Mouse (Mus musculus): ENCODE measurements at regions not wholly inside any gene's neighbourhood (a gene's known extent, or its start where the extent isn't known, plus 50 kb on each side); places are given as distances from the start of the nearest gene placed in this dataset.

DNA sequence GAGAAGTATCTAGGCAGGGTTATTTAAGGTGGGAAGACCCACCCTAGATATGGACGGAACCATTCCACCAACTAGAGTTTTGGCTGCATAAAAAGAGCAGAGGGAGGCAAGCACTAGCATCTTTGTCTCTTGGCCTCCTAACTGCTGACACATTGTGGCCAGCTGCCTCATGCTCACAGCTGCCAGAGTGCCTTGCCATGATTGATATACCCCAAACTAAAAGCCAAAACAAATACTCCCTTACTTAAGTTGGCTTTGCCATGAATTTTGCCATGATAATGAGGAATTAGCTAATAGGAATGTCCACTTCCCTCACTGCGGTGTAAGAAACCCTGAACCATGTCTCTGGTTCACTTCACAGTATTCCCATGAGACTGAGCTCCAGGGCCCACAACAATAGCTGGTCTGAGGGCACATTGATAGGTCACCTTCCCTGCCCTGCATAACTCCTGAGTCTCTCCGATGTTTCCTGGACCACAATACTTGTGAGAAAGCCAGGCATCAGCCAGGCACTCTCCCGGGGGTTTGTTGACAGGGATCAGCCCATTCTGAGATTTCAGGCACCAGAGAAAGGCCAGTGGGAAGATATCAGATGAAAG lies 344.5 kb downstream of the 1500009L16Rik start:
- peak; percentile 23 for DNase-seq
- intact Hi-C loops (cut with DNase I; ENCODE audit: low total_unique reads), result no loop called here

DNA sequence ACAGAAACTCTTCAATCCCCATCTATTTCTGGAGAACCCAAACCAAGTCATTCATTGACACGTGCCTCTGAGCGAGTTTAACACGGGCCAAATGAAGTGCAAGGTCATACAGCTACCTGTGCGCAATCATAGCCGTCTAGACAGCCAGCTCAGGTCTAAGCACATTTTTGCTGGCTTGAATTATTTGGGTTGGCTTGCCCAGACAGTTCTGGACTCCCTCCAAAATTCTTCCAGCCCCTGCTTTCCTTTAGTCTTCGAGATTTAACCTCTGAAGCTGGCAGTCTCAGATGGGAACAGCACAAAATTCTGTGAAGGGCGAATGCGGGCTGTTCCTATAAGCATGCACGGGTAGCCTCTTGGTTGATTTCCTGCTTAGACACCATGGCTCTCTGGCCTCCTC lies 347.1 kb downstream of the 1500009L16Rik start:
- intact Hi-C loops (cut with DNase I; ENCODE audit: low total_unique reads), result no loop called here
- no peak for DNase-seq

DNA sequence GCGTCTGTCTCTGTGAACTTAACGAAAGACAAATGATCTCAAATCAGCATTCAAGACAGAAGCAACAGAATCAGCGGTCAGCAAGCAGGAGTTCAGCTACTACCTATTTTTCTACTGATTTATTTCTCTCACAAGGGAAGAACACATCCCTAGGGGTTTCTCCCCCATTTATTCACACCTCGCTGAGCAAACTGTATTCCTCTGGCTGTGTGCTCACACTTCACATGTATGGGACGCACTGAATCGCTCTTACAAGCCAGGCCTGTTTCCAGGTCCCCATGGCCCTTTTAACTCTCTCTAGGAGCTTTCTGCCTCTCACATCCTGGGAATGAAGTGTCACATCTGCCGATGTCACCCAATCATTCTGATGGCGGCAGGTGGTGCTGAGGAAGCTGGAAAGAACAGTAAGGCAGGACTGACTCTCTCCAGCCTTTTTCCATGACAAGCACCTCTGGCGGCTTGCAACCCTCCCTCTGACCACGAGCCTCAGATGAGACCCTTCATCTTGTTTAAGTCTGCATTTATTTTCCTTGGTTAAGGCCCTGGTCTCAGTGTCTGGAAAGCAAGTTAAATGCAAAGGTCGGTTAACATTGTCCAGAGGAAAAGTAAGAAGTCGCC lies 350.3 kb downstream of the 1500009L16Rik start:
- intact Hi-C loops (cut with DNase I; ENCODE audit: low total_unique reads), result no loop called here

DNA sequence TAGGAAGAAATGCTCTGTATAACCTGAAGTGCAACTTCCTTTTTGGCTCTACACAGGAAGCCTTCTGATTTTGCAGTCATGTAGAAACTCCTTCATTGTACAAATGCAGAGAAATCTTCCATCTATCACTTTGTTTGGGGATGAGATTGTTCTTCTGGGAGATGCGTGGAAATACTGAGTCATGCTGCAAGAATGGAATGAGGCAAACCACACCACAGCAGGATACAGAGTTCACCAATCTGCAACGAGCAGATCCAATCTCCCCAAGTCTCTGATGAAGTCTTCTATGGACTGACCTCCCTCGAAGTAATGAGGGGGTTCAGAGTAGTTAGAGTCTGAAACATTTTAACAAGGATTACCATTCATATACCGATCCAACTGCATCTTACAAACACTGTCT lies 352.9 kb downstream of the 1500009L16Rik start:
- intact Hi-C loops (cut with DNase I; ENCODE audit: low total_unique reads), result no loop called here

More for the DNA sequence above, 350.3 kb downstream of the 1500009L16Rik start:
- DNase-seq, result no peak

DNA sequence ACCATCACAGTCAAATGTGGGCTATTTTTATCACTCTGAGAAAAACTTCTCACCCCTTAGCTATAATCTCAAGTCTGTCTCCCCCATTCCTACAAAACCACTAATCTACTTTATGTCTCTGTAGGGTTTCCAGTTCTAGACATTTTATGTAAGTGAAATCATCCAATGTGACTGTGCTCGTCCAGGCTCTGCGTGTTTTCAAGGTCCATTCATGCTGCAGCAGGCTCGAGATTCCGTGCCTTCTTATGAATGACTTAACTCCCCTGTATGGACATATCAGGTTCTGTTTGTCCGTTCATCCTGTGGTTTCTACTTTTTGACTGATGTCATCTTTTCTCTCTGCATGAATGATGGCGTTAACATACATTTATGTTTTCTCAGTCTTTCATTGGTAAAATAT lies 357.6 kb downstream of the 1500009L16Rik start:
- no peak for DNase-seq
- intact Hi-C loops (cut with DNase I; ENCODE audit: low total_unique reads), result no loop called here

More for the DNA sequence above, 352.9 kb downstream of the 1500009L16Rik start:
- DNase-seq, result no peak

DNA sequence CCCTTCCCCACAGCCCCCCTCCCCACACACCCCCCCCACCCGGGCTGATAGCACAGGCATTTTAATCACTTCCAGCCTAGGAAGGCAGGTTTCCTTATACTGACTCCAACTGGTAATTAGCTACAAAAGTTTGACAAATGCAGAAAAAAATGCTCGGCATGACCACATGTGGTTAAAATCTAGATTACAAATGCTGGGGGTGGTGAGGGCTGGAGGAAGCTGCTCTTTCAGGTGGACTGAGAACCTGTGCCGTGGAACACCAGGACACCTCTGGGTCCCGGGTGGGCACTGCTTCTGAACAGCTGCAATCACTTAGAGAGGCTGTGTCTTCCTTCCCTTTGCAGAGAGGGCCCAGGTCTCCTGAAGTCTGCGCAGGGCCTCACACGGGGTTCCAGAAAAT lies 358.7 kb downstream of the Nuak1 start:
- intact Hi-C loops (cut with DNase I; ENCODE audit: low total_unique reads), result no loop called here
- DNase-seq, result no peak

DNA sequence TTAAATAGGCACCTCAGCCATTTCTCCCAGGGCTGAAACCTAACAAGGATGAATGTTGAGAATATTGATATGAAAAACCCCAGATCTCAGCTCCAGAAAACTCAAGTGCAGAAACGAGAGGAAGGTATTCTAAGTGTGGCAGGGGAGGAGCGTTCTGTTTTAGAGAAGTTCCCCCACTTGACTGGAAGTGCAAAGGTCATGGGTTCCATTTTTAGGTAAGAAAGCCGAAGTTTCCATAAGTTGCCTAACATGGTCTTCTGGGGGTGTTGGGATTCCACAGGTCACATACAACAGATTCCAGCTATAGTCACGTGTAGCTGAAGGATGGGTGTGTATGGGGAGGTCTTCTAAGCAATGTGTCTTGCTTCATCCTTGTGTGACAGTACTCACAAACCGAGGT lies 352.9 kb downstream of the Nuak1 start:
- DNase-seq, result no peak
- intact Hi-C loops (cut with DNase I; ENCODE audit: low total_unique reads), result no loop called here

DNA sequence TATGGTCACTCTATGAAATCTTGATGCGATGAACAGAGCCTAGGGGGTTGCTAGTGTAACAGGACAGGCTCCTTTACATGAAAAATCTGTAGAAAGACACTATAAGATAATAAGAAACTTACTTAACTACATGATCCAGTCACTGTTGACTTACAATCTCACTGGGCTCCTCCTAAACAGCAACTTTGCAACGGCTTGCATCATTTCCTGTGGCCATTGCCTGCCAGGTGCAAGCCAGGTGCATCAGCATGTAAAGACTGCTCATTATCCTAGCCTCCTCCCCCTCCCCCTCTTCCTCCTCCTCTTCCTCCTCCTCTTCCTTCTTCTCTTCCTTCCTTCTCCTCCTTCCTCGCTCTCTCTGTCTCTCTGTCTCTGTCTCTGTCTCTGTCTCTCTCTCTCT lies 352.5 kb downstream of the Nuak1 start:
- DNase-seq, result no peak
- intact Hi-C loops (cut with DNase I; ENCODE audit: low total_unique reads), result no loop called here

DNA sequence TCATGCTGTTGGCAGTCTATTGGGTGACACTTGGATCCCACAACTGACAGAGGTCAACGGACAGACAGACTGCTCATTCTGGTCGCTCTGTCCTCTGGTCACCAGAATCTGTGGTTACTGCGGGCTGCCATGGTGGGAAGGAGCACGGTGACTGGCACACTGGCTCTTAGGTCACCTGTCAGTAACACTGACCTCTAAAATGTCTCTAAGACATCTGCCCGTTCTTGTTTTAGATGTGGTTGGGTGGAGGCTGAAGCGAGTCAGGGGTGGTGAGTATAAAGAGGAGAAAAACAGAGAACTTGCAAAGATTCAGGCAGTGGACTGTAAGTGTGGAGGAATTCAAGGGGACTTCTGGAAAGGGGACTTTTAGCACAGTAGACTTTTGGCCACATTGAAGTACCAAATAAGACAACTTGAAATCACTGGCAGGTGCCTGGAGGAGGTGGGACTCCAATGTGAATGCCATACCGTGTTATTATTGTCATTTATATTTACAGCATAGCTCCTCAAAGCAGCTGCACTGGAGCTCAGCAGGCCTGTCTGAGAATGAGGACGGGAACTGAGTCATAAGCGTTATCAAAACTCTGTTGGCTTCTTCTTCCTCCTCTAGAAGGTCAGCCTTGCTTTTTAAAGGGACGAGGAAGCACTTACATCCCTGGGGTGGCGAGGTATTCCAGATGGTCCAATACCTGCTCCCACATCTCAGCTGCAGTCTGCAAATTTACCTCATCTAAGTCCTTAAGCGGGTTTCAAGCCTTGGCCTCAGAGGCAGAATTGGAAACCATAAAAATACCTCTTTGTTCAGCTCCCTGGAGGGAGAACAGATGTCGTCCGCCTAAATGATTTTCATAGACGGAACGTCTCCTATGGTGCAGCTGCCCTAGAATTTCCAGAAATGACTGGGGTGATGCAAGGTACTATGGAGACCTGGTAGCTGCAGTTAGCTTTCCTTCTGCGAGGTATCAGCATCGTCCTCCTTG lies 351.3 kb downstream of the Nuak1 start:
- DNase-seq, result no peak
- intact Hi-C loops (cut with DNase I; ENCODE audit: low total_unique reads), result no loop called here

DNA sequence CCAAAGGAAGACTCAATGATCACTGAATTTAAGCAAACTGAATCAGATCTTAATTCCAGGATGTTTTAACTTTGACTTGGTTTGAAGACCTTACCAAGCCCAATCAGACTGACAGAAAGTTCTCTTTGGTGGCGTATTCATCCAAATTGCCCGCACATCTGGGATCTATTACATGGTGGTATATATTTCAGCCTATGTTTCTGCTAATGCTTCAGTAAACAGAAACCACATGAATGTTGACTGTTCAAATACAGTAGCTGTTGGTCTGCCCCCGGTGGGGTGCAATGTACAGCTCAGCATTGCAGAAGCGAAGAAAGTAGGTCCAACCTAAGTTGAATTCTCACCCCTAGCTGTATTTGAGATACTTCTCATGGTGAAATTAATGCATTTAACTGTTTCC lies 346.5 kb downstream of the Nuak1 start:
- DNase-seq, result no peak

DNA sequence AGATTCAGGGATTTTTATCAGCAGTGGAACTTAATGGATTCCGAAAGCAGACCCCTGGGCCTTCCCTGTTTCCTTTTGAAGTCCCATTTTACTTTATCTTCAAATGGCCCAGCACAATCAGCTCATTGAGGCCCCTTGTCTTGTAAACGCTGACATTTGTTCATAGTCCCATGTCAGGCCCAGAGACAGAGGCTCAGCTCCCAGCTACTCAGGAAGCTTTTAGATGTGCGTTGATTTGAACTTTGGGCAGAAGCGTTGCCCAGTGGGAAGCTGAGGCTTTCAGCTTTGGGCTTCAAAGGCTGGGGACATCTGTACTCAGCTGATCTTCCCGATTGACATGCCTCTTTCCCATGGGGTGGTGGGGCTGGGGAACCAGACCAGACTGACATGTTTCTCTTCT lies 343.2 kb downstream of the Nuak1 start:
- no peak for DNase-seq
- intact Hi-C loops (cut with DNase I; ENCODE audit: low total_unique reads), result no loop called here

More for the DNA sequence above, 346.5 kb downstream of the Nuak1 start:
- intact Hi-C loops (cut with DNase I; ENCODE audit: low total_unique reads), result no loop called here

DNA sequence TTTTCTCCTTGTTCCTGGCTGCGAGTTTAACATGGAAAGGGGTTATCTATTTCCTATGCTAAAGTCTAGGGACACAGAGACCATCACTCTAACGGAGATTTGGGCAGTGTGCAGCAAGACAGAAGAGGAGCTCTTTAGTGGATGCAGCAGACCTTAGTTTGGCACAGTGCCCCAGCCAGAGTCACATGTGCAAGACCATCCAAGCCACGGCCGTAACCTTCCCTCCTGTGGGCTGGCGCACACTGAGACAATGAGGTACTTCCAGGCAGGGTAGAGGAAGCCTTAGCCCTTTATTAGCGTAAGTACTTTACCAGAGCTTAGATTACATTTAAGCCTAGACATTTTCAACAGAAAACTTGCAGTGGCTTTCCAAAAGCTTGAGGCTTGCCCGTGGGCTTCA lies 336.4 kb downstream of the Nuak1 start:
- peak; percentile 66 for DNase-seq

DNA sequence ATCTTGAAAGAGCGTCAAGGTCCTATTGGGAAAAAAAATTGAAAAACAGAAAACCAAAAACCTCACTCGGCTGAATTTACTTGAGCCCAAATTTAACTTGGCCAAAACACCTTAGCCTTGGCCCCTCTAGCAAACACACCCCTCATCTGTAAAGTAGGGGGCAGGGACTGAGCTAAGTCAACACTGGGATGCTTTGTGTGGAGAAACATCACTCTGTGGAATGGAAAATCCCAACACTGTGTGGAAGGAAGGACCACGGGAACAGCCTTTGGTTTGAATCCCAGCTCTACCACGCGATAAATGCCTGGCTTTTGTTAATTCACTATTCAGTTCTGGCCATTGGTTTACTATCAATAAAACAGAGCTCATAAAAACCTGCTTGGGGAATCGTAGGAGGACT lies 335.8 kb downstream of the Nuak1 start:
- intact Hi-C loops (cut with DNase I; ENCODE audit: low total_unique reads), result no loop called here
- no peak for DNase-seq

More for the DNA sequence above, 336.4 kb downstream of the Nuak1 start:
- intact Hi-C loops (cut with DNase I; ENCODE audit: low total_unique reads), result no loop called here

DNA sequence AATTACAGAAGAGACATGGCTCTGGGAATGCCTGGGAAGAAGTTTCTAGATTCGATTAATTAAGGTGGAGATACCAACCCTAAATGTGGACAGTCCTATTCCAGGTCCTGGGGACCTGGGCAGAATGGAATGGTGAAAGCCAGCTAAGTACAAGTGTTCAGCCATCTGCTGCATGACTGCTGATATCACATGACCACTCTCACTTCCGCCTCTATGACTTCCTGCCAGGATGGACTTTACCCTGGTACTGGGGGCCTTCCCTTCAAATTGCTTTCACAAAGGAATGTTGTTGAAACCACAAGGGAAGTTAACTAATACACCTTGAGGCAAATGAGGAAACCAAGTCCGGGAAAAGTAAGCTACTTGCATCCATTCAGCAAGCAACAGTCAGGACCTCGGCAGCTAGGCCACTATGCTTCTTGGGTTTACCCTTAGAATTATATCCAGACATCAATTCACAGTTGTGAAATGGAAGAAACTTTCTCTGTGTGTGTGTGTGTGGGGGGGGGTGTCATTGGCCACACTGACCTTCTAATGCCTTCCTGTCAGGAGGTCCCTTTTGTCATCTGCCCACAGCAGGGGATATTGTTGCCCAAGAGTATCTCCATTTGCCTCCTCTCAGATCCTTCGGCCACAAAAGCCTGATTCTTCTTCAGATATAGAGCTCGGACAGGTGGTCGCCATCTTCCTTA lies 330.6 kb downstream of the Nuak1 start:
- intact Hi-C loops (cut with DNase I; ENCODE audit: low total_unique reads), result no loop called here
- no peak for DNase-seq

DNA sequence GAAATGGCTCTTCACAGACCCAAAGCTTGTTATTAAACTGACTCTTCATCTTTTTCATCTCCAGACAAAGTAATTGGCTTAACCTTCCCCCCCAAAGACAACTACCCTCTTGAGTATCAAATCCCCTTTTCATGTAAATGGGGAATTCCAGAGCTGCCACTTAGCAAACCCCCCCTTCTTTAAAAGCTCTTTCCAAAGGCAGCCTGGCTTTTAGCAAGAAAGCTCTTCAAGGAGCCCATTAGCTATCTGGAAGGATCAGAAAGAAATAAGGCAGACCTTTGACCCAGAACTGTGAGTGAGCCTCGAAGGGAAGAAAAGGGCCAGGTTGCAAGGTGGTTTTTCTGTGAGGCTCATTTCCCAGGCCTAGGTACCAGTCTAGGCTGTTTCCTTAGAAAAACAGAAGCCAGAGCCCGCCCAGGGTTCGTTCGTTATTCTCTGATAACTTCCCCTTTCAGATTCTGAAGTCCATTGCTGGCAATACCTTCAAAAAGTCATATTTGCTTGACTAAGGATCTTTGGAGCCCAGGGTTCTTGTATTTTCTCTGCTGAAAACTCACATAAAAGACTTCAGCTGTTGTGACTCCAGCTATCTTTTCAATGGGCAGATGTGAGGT lies 329.9 kb downstream of the Nuak1 start:
- intact Hi-C loops (cut with DNase I; ENCODE audit: low total_unique reads), result no loop called here
- no peak for DNase-seq

DNA sequence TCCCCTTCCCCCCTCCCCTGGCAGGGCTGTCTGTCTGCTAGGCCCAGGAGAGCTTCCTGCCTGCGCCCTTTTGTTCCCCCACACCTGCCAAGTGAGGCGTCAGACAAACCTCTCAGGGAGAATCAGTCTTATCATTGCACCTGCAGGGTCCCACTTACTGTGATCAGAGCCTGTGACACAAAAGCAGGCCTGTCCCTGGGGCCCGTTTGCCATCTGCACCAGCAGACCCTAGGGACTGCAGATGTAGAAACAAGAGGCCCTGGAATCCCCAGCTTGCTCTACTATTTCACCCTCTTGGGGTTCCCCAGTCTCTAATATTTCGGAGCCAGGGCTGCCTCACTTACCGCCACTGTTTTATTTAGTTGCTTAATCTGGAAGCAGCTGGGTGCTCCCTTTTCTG lies 328.9 kb downstream of the Nuak1 start:
- no peak for DNase-seq
- intact Hi-C loops (cut with DNase I; ENCODE audit: low total_unique reads), result no loop called here

DNA sequence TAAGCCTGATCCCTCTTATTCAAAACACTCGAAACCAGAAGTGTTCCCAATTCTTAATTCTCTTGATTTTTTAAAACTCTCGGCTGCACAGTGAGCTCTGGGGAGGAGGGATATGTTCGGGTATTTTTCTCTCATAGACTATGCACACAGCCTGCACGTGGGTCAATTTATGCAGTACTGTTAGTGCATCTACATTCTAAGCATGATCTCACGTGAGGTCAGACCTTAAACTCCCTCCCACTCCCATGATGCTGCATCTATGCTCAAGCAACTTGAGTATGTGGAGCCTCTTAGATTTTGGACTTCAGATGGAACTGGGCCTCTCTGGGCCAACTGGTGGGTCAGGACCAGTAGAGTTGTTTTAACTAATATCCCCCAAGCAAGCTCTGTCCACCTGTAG lies 328.5 kb downstream of the Nuak1 start:
- DNase-seq, result no peak
- intact Hi-C loops (cut with DNase I; ENCODE audit: low total_unique reads), result no loop called here

DNA sequence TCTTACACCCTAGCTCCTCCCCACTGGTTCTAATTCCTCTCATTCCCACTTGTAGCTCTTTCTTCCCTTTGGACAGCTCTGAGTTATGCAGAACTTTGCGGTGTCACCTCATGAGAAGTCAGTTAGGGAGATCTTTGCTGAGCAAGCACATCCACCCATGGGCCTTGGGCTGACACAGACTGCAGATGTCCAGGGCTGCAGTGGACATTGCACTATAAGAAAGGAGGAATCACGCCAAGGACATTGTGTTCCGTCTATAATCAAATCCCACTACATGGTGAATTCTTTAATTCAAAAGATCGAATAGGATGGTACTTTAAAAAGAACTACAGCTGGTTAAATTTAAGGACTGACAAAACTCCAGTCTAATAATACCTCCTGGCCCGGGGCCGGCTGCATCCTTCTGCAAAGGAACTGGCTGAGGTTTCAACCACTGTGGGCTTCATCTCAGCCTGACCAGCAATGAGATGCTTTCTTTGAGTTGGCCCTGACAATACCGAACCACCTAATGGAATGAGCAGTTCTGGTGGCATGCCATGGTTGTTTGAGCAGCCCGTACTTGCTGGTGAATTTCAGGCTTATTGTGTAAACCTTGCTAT lies 320.3 kb downstream of the Nuak1 start:
- peak; percentile 47 for DNase-seq
- intact Hi-C loops (cut with DNase I; ENCODE audit: low total_unique reads), result no loop called here

DNA sequence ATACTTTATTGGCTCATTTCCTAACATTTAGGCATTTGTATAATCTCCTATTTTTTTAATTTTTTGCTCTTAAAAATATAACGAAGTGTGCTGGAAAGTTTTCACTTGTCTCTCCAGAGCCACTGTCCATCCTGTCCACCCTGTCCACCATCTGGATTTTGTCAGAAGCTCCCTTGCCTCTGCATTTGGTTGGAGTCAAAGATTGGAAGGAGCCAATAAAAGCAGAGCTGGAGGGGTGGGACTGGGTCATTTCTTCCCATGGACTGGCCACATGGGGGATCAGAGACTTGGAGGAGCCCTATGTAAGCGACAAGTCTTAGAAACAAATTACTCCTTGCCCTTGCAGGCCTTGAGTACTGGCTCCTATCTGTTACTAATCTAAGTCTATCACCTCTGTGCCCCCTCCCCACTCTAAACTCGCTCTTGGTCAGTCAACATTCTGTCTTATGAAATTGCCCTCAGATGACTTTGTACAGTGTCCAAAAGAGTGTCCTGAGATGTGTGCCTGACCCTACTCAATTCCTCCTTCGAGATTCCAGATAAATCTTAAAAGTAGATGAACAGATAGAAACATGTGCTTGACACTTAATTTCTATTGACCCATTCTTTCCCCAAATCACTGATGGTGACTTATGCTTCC lies 303.3 kb downstream of the Nuak1 start:
- DNase-seq, result no peak
- intact Hi-C loops (cut with DNase I; ENCODE audit: low total_unique reads), result no loop called here

Data from gastrocnemius, postnatal 14 days (tissue).